Mouse (Mus musculus) MEL (cell line): Measurements from ENCODE around the gene Spata7.

ENCODE experiments used
- CTCF ChIP-seq, 3 experiments: IDR thresholded peaks in 2 of 3; conservative IDR thresholded peaks in 1 of 3; 2 replicates each; pipeline ENCODE4 v1.5.1; 2011 to 2012; ENCODE audit warnings: low read length in 3 of 3, low read depth in 2 of 3, mild to moderate bottlenecking in 2 of 3, improper control_type of control experiment in 1 of 3, inconsistent platforms in 1 of 3, mixed read lengths in 1 of 3, moderate library complexity in 1 of 3; ENCODE audit not compliant: control insufficient read depth in 1 of 3, insufficient read depth in 1 of 3, poor library complexity in 1 of 3, severe bottlenecking in 1 of 3
- NELFE ChIP-seq: IDR thresholded peaks from 2 replicates; pipeline ENCODE4 v1.6.1; 2011; ENCODE audit warnings: low read depth, low read length, improper control_type of control experiment
- POLR2A ChIP-seq, 2 experiments: IDR thresholded peaks; 2 replicates each; pipeline ENCODE4 v1.6.1; 2011 to 2012; ENCODE audit warnings: low read length in 2 of 2, mild to moderate bottlenecking in 2 of 2, control low read depth in 1 of 2, improper control_type of control experiment in 1 of 2, low read depth in 1 of 2, moderate library complexity in 1 of 2; ENCODE audit not compliant: control insufficient read depth in 1 of 2, insufficient read depth in 1 of 2, poor library complexity in 1 of 2
- POLR2AphosphoS5 ChIP-seq: IDR thresholded peaks from 2 replicates; pipeline ENCODE4 v1.6.1; 2012; ENCODE audit warnings: low read depth, borderline replicate concordance, mild to moderate bottlenecking, inconsistent platforms, low read length, moderate library complexity, mixed read lengths
- RAD21 ChIP-seq: IDR thresholded peaks from 2 replicates; pipeline ENCODE4 v1.6.1; 2011; ENCODE audit warnings: mild to moderate bottlenecking, low read depth, low read length, improper control_type of control experiment
- SIN3A ChIP-seq: IDR thresholded peaks from 2 replicates; pipeline ENCODE4 v1.6.1; 2012; ENCODE audit warnings: low read length, improper control_type of control experiment, inconsistent platforms
- TCF12 ChIP-seq: IDR thresholded peaks from 2 replicates; pipeline ENCODE4 v1.6.1; 2014; ENCODE audit warnings: low read depth, mild to moderate bottlenecking, inconsistent platforms, low read length, improper control_type of control experiment, moderate library complexity
- USF1 ChIP-seq: IDR thresholded peaks from 2 replicates; pipeline ENCODE4 v1.6.1; 2014; ENCODE audit warnings: low read depth, mild to moderate bottlenecking, inconsistent platforms, low read length, improper control_type of control experiment, moderate library complexity
- USF2 ChIP-seq, 2 experiments: IDR thresholded peaks; 2 replicates each; pipeline ENCODE4 v1.6.1; 2011 to 2012; ENCODE audit warnings: improper control_type of control experiment in 2 of 2, low read length in 2 of 2, borderline replicate concordance in 1 of 2, inconsistent platforms in 1 of 2, low read depth in 1 of 2, mild to moderate bottlenecking in 1 of 2; ENCODE audit not compliant: insufficient read depth in 1 of 2
- ZC3H11A ChIP-seq: IDR thresholded peaks from 2 replicates; pipeline ENCODE4 v1.6.1; 2012; ENCODE audit warnings: low read depth, mild to moderate bottlenecking, inconsistent platforms, low read length, improper control_type of control experiment

DNA sequence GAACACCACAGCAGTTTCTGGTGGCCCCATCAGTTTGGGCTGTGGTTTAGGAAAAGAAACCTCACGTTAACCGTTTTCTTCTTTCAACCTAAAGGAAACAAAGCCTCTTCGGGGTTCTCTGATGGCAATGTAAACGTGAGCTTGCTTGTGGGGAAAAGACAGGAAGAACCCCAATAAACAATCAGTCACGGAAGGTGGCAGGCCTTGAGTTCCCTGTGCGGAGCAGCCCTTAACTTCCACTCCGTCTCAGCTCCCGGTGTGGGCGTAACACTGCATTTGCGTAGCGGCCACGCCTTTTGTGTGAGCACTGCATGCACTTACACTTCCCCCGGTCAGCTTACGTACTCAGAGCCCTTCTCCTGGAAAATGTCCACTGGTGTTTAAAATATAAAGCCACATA is 49.4 kb downstream of the Spata7 start:
- TF ChIP-seq USF1 = no peak
- TF ChIP-seq CTCF (IDR thresholded peaks at IDR 0.05 in 2 of 3, conservative IDR thresholded peaks at IDR 0.05 in 1 of 3; ENCODE audit: control insufficient read depth in 1 of 3, insufficient read depth in 1 of 3, low read depth in 2 of 3, low read length in 3 of 3, poor library complexity in 1 of 3, severe bottlenecking in 1 of 3) = no peak
- TF ChIP-seq TCF12 = no peak
- TF ChIP-seq POLR2A (IDR thresholded peaks at IDR 0.05; ENCODE audit: control insufficient read depth in 1 of 2, insufficient read depth in 1 of 2, low read depth in 1 of 2, low read length in 2 of 2, poor library complexity in 1 of 2) = no peak
- TF ChIP-seq RAD21 = no peak
- TF ChIP-seq ZC3H11A = no peak
- no peak for TF ChIP-seq USF2 (IDR thresholded peaks at IDR 0.05; ENCODE audit: borderline replicate concordance in 1 of 2, insufficient read depth in 1 of 2, low read depth in 1 of 2, low read length in 2 of 2)
- no peak for TF ChIP-seq SIN3A
- no peak for TF ChIP-seq POLR2AphosphoS5
- TF ChIP-seq NELFE = no peak
